Mouse (Mus musculus) layer of hippocampus, postnatal 14 days (tissue): ENCODE results near the gene Ankrd28. TPM values are rescaled to one million over a fixed set of nuclear protein-coding genes. Genes with fewer than 3 reads are reported as not detected.
A peak's percentile ranks its signal among the peaks of the same experiment; 100 is the strongest.

Experiments
- DNase-seq, 2 experiments: peaks; one replicate each; pipeline ENCODE4 v3.0.0; 2021 to 2022; ENCODE audit warnings: low spot score in 2 of 2, mixed read lengths in 1 of 2
- total RNA-seq, 2 experiments: library from RNA; stranded (reverse); gene quantifications; 2 replicates each; pipeline ENCODE4 v1.2.3; 2021

Ankrd28 gene
- total RNA-seq, 2 experiments from 2014 or later = 49.9 to 53.9 TPM

GRCm38 (mm10) chr14:31666931-31667705 lies 163.3 kb downstream of the Ankrd28 start:
- DNase-seq = no peak

- DNase-seq = no peak
These were observed 164.9 kb downstream of the Ankrd28 start for GRCm38 (mm10) chr14:31665566-31665940.

- no peak for DNase-seq
These were observed 165.4 kb downstream of the Ankrd28 start for GRCm38 (mm10) chr14:31664903-31665565.

- peak in 1 of 2 experiments; percentile 61 for DNase-seq
These were observed 166.2 kb downstream of the Ankrd28 start for GRCm38 (mm10) chr14:31664100-31664902.

- no peak for DNase-seq
These were observed 166.9 kb downstream of the Ankrd28 start for GRCm38 (mm10) chr14:31663376-31664099.

- DNase-seq = no peak
These were observed 167.8 kb downstream of the Ankrd28 start for GRCm38 (mm10) chr14:31662555-31663211.

- peak; percentile 88 to 94 for DNase-seq
These were observed 168.5 kb downstream of the Ankrd28 start for GRCm38 (mm10) chr14:31661671-31662554.

- DNase-seq = peak in 1 of 2 experiments; percentile 65
These were observed 169.9 kb downstream of the Ankrd28 start for GRCm38 (mm10) chr14:31660312-31661093.

GRCm38 (mm10) chr14:31659501-31660181 lies 170.8 kb downstream of the Ankrd28 start:
- peak in 1 of 2 experiments; percentile 54 for DNase-seq

GRCm38 (mm10) chr14:31658126-31658680 lies 172.2 kb downstream of the Ankrd28 start:
- no peak for DNase-seq

GRCm38 (mm10) chr14:31656857-31657645 lies 173.4 kb downstream of the Ankrd28 start:
- DNase-seq = peak; percentile 76 to 85

GRCm38 (mm10) chr14:31656386-31656785 lies 174.1 kb downstream of the Ankrd28 start:
- no peak for DNase-seq

- no peak for DNase-seq
These were observed 175.0 kb downstream of the Ankrd28 start for GRCm38 (mm10) chr14:31655406-31655805.

- no peak for DNase-seq
These were observed 175.6 kb downstream of the Ankrd28 start for GRCm38 (mm10) chr14:31654816-31655215.

GRCm38 (mm10) chr14:31653101-31653875 lies 177.2 kb downstream of the Ankrd28 start:
- no peak for DNase-seq

GRCm38 (mm10) chr14:31652624-31653023 lies 177.8 kb downstream of the Ankrd28 start:
- no peak for DNase-seq
